Mouse (Mus musculus) CH12.LX (cell line): Measurements from ENCODE around the gene Hsp90ab1.

Source experiments
- CHD2 ChIP-seq: IDR thresholded peaks from 2 replicates; pipeline ENCODE4 v1.6.1; 2011; ENCODE audit warnings: low read length, improper control_type of control experiment
- CTCF ChIP-seq, 2 experiments: IDR thresholded peaks in 1 of 2; conservative IDR thresholded peaks in 1 of 2; 2 replicates each; pipeline ENCODE4 v1.5.1; 2011 to 2012; ENCODE audit warnings: low read depth in 2 of 2, low read length in 2 of 2, improper control_type of control experiment in 1 of 2, inconsistent platforms in 1 of 2, mild to moderate bottlenecking in 1 of 2, moderate library complexity in 1 of 2
- ELF1 ChIP-seq: IDR thresholded peaks from 2 replicates; pipeline ENCODE4 v1.6.1; 2014; ENCODE audit warnings: low read depth, mild to moderate bottlenecking, inconsistent platforms, low read length, improper control_type of control experiment
- JUND ChIP-seq: conservative IDR thresholded peaks from 2 replicates; pipeline ENCODE4 v1.6.1; 2011; ENCODE audit warnings: low read depth, low read length, improper control_type of control experiment
- MAFK ChIP-seq: IDR thresholded peaks from 2 replicates; pipeline ENCODE4 v1.6.1; 2011; ENCODE audit warnings: low read length, improper control_type of control experiment; ENCODE audit not compliant: insufficient replicate concordance
- MAX ChIP-seq: IDR thresholded peaks from 2 replicates; pipeline ENCODE4 v1.6.1; 2011; ENCODE audit warnings: low read length, improper control_type of control experiment
- TBP ChIP-seq: conservative IDR thresholded peaks from 2 replicates; pipeline ENCODE4 v1.6.1; 2011; ENCODE audit warnings: low read depth, low read length, improper control_type of control experiment
- TCF12 ChIP-seq: IDR thresholded peaks from 2 replicates; pipeline ENCODE4 v1.6.1; 2014; ENCODE audit warnings: low read depth, mild to moderate bottlenecking, inconsistent platforms, low read length, improper control_type of control experiment
- USF1 ChIP-seq: IDR thresholded peaks from 2 replicates; pipeline ENCODE4 v1.6.1; 2014; ENCODE audit warnings: low read depth, mild to moderate bottlenecking, inconsistent platforms, low read length, improper control_type of control experiment
- USF2 ChIP-seq: conservative IDR thresholded peaks from 2 replicates; pipeline ENCODE4 v1.6.1; 2011; ENCODE audit warnings: low read depth, low read length, improper control_type of control experiment

GRCm38 (mm10) chr17:45556107-45556489 is 17.0 kb downstream of the Hsp90ab1 start:
- no peak for TF ChIP-seq CTCF (conservative IDR thresholded peaks at IDR 0.05 in 1 of 2, IDR thresholded peaks at IDR 0.05 in 1 of 2; ENCODE audit: low read depth in 2 of 2, low read length in 2 of 2)
- TF ChIP-seq MAX = 0 out of 2 replicates have a peak, but pooled peaks have one; percentile 13
- TF ChIP-seq TCF12 = no peak
- no peak for TF ChIP-seq USF2
- no peak for TF ChIP-seq MAFK
- TF ChIP-seq TBP = no peak
- TF ChIP-seq ELF1 = no peak
- TF ChIP-seq CHD2 = no peak
- TF ChIP-seq USF1 = no peak
- TF ChIP-seq JUND = no peak
